Mouse (Mus musculus): ENCODE measurements around the gene Smim11.

DNA sequence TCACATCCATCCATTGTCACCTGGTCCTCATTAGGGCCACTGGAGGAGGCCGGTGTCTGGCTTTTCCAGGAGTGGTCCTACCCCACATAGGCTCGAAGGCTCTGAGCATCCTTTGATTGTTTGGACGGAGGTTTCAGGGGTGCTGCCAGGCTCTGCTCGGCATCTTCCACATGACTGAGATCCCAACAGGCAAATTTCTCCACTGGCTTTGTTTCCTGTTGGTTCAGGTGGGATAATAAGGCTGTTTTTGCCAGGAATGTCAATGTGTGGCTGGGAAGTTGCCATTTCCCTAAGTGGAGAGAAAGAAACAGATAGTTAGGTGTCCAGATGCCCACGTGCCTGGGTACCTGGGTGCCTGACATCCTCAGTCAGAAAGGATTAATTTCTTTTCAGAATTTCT, 26.6 kb upstream of the Smim11 start:
- TF ChIP-seq GATA1 (IDR thresholded peaks at IDR 0.05; ENCODE audit: borderline replicate concordance, low read length), result no peak
- no peak for TF ChIP-seq CTCF (IDR thresholded peaks at IDR 0.05; ENCODE audit: low read depth, low read length)
- TF ChIP-seq TAL1 (conservative IDR thresholded peaks at IDR 0.05; ENCODE audit: low read depth, low read length), result no peak
- TF ChIP-seq GATA2 (IDR thresholded peaks at IDR 0.05; ENCODE audit: borderline replicate concordance, low read depth, low read length), result no peak
- TF ChIP-seq POLR2AphosphoS5 (IDR thresholded peaks at IDR 0.05; ENCODE audit: insufficient replicate concordance, low read depth, low read length), result no peak

Measured in G1E (cell line).